Mouse (Mus musculus) ES-Bruce4 (cell line): ENCODE data around the gene Mfsd7a. TPM values are rescaled to one million over a fixed set of nuclear protein-coding genes. Genes with fewer than 3 reads are reported as not detected.

Source experiments
- H3K27ac ChIP-seq: 2 replicates; pipeline ENCODE4 v1.5.1; 2012; ENCODE audit warnings: low read length, inconsistent platforms; ENCODE audit not compliant: insufficient read depth
- H3K27me3 ChIP-seq: 2 replicates; pipeline ENCODE4 v1.6.1; 2012; ENCODE audit warnings: mild to moderate bottlenecking, low read length, inconsistent platforms; ENCODE audit not compliant: control insufficient read depth, poor library complexity, insufficient read depth, severe bottlenecking
- H3K36me3 ChIP-seq: 2 replicates; pipeline ENCODE4 v1.6.1; 2012; ENCODE audit warnings: inconsistent platforms, mild to moderate bottlenecking, low read length, moderate library complexity; ENCODE audit not compliant: control insufficient read depth, poor library complexity, insufficient read depth, severe bottlenecking
- H3K4me1 ChIP-seq: one replicate; pipeline ENCODE4 v1.8.1; 2011; ENCODE audit warnings: low read length; ENCODE audit not compliant: control insufficient read depth, insufficient read depth
- H3K4me3 ChIP-seq: 2 replicates; pipeline ENCODE4 v1.5.1; 2011; ENCODE audit warnings: low read depth, mild to moderate bottlenecking, low read length
- H3K9ac ChIP-seq: 2 replicates; pipeline ENCODE4 v1.6.1; 2012; ENCODE audit warnings: low read depth, mild to moderate bottlenecking, inconsistent platforms; ENCODE audit not compliant: poor library complexity, severe bottlenecking
- H3K9me3 ChIP-seq: replicated peaks from 2 replicates; pipeline ENCODE4 v1.6.1; 2012; ENCODE audit warnings: mild to moderate bottlenecking, low read length, inconsistent platforms; ENCODE audit not compliant: control insufficient read depth, poor library complexity, insufficient read depth, severe bottlenecking
- CTCF ChIP-seq: IDR thresholded peaks from one replicate; pipeline ENCODE4 v1.8.1; 2011; ENCODE audit warnings: low read depth, low read length
- EP300 ChIP-seq: IDR thresholded peaks from 2 replicates; pipeline ENCODE4 v1.6.1; 2011; ENCODE audit warnings: low read depth, low read length; ENCODE audit not compliant: insufficient read depth
- POLR2A ChIP-seq: IDR thresholded peaks from one replicate; pipeline ENCODE4 v1.8.1; 2011; ENCODE audit warnings: low read length; ENCODE audit not compliant: insufficient read depth
- polyA plus RNA-seq: library from polyadenylated mRNA; stranded (reverse); fragments of >200 nt; gene quantifications from 2 replicates; pipeline ENCODE4 v1.2.4, GENCODE M21; 2011; ENCODE audit warnings: low read depth; ENCODE audit not compliant: missing spikeins, insufficient read depth, insufficient read length

Mfsd7a gene
- polyA plus RNA-seq, 1 experiment = 0.63 TPM

- Histone ChIP-seq H3K27me3 (no peaks in the 10 kb centered on the region), H3K9ac (no peak overlapping the region)
These were observed 1.7 kb downstream of the Mfsd7a start for GRCm38 (mm10) chr5:108446973-108447372.

DNA sequence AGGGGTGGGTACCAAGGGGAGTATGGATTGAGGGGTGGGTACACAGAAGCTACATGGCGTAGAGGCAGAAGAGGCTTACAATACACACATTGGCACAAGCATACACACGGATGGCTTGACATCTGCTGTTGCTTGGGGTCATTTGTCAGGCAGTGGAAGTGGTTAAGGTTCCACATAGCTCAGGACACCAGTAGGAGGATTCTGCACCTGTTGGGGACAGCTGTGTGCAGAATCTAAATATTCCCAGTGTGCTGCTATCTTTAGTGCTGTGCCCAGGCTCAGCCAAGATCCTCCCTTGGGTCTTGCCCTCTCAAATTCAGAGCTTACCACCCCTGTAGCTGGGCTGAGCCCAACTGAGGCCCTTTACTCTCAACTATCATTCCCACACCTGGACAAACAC is 12.6 kb downstream of the Mfsd7a start:
- Histone ChIP-seq H3K27ac (no peak overlapping the region), H3K4me3 (no peak overlapping the region), H3K9ac (no peak overlapping the region), H3K4me1 (no peaks in the 10 kb centered on the region), H3K27me3 (no peaks in the 10 kb centered on the region), H3K9me3 (no peaks in the 10 kb centered on the region), H3K36me3 (peaks cover under 1% of the 10 kb centered on the region; the same call in 1 of the 2 replicates)
- no peak for TF ChIP-seq POLR2A

More at GRCm38 (mm10) chr5:108446973-108447372, 1.7 kb downstream of the Mfsd7a start:
- H3K9me3 ChIP-seq = no peaks in the 10 kb centered on the region
- no peaks in the 10 kb centered on the region for H3K36me3 ChIP-seq
- H3K27ac ChIP-seq = no peak overlapping the region
- H3K4me1 ChIP-seq = no peaks in the 10 kb centered on the region
- no peak overlapping the region for H3K4me3 ChIP-seq
- TF ChIP-seq CTCF (no peak), EP300 (no peak), POLR2A (no peak)

GRCm38 (mm10) chr5:108433804-108434587 is 14.7 kb downstream of the Mfsd7a start, which contains the start of gene Atp5k:
TSS of gene Atp5k (minus strand) at chr5:108434448.
- Histone ChIP-seq H3K27me3 (no peaks in the 10 kb centered on the region), H3K4me1 (no peaks in the 10 kb centered on the region), H3K9ac (peak within 1 kb of the TSS; percentile 74), H3K4me3 (peak within 1 kb of the TSS; percentile 94), H3K36me3 (peaks cover 2% of the 10 kb centered on the region; the same call in 1 of the 2 replicates), H3K27ac (no peak within 1 kb of the TSS), H3K9me3 (no peaks in the 10 kb centered on the region)
- no peak for TF ChIP-seq EP300
- peak; percentile 39 for TF ChIP-seq POLR2A
- TF ChIP-seq CTCF = peak; percentile 81

GRCm38 (mm10) chr5:108431196-108431595 is 17.5 kb downstream of the Mfsd7a start:
- peaks cover 2% of the 10 kb centered on the region; the same call in 1 of the 2 replicates for H3K36me3 ChIP-seq
- no peaks in the 10 kb centered on the region for H3K27me3 ChIP-seq
- no peaks in the 10 kb centered on the region for H3K9me3 ChIP-seq
- TF ChIP-seq EP300 = no peak
- no peak overlapping the region for H3K4me3 ChIP-seq
- H3K27ac ChIP-seq = no peak overlapping the region
- H3K4me1 ChIP-seq = no peaks in the 10 kb centered on the region
- H3K9ac ChIP-seq = no peak overlapping the region

DNA sequence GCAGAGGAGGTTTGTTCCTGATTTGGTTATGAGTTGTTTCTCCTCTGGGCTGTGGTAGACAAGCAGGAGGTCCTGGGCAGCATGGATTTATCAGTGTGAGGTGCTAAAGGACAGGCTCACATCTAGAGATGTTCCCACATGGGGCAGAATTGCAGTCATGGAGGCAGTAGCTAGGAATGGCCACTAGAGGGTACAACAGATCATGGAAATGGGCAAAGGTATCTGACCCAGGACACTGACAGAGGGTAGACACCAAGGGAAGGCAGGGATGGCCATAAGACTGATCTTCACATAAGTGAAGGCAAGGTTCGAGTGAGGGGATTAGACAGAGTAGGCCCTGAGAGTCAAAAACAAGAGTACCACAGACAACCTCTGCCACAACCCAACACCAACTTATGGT is 21.5 kb downstream of the Mfsd7a start:
- no peak overlapping the region for H3K27ac ChIP-seq
- TF ChIP-seq CTCF (peak; percentile 57), POLR2A (no peak)
- H3K9me3 ChIP-seq = no peaks in the 10 kb centered on the region
- no peaks in the 10 kb centered on the region for H3K27me3 ChIP-seq
- no peak overlapping the region for H3K9ac ChIP-seq
- no peaks in the 10 kb centered on the region for H3K4me1 ChIP-seq
- peaks cover 2% of the 10 kb centered on the region; the same call in 1 of the 2 replicates for H3K36me3 ChIP-seq
- H3K4me3 ChIP-seq = no peak overlapping the region

DNA sequence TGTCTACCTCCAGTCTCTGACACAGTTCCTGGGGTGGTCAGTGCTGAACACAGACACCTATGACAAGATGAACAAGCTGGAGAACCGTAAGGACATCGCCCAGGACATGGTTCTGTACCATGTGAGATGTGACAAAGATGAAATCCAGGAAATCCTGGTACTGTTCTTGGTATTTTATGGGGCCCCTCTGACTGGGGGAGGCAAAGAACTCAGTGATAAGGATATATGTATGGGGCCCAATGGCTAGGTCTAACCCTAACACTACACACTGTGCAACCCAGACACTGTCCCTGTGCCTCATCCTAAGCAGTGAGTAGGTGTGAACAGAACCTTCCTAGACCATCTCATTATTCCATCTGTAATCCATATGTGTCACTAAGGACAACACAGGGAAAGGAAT is 25.3 kb downstream of the Mfsd7a start:
- H3K27me3 ChIP-seq = no peaks in the 10 kb centered on the region
- H3K9ac ChIP-seq = no peak overlapping the region
- H3K4me3 ChIP-seq = no peak overlapping the region
- H3K9me3 ChIP-seq = no peaks in the 10 kb centered on the region
- H3K27ac ChIP-seq = no peak overlapping the region
- no peaks in the 10 kb centered on the region for H3K36me3 ChIP-seq
- no peaks in the 10 kb centered on the region for H3K4me1 ChIP-seq
- no peak for TF ChIP-seq CTCF
